Mouse (Mus musculus): ENCODE results near the gene Kdm2b.

DNA sequence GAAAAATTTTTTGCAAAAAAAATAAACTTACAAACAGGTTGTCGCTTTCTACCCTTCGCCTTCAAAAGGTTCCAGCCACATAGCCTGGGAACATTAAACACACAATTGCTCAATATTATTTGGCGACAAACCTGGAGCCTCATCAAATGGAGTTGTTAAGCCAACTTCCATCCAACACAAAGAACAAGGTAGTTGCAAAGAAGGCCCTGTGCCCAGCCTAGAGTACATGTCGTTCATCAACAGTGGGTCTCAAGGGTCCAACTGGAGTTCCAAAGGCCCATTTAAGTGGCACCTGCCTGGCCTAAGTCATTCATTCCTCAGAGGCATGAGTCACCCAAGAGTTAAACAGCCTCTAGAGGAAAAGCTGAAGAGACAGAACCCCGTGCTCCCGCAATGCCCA, 52.6 kb downstream of the Kdm2b start:
- TF ChIP-seq MYOD1 (IDR thresholded peaks at IDR 0.05; ENCODE audit: control insufficient read depth in 1 of 3, insufficient read length in 2 of 3, low read depth in 2 of 3): no peak
- TF ChIP-seq E2F4 (IDR thresholded peaks at IDR 0.05; ENCODE audit: insufficient read depth): no peak
- no peak for TF ChIP-seq TCF12 (IDR thresholded peaks at IDR 0.05; ENCODE audit: insufficient read depth, poor library complexity, severe bottlenecking)
- no peak for TF ChIP-seq POLR2AphosphoS2 (IDR thresholded peaks at IDR 0.05; ENCODE audit: insufficient read length, low read depth)
